Mouse (Mus musculus): ENCODE results near the gene Tnrc6b. TPM values are rescaled to one million over a fixed set of nuclear protein-coding genes. Genes with fewer than 3 reads are reported as not detected.
A peak's percentile ranks its signal among the peaks of the same experiment; 100 is the strongest.
"Not testable (repeated sequence)": the region's sequence is repeated elsewhere in the genome, so short reads cannot be mapped to it uniquely, and the experiment has no call there.

Tnrc6b gene
- polyA plus RNA-seq, 1 experiment from 2014 or later: 9.6 TPM

GRCm38 (mm10) chr15:80920346-80920745 lies 209.2 kb downstream of the Tnrc6b start:
- 95% methylated on average over 3 of the region's 3 CpGs for WGBS (ENCODE audit: insufficient replicate concordance)
- Histone ChIP-seq H3K27me3 (ENCODE audit: insufficient read depth, low read length) (no peaks in the 10 kb centered on the region), H3K4me2 (ENCODE audit: low read depth, low read length) (no peak overlapping the region), H3K9ac (replicated peaks) (no peak overlapping the region), H3K4me1 (ENCODE audit: insufficient read depth) (no peaks in the 10 kb centered on the region), H3K27ac (ENCODE audit: low read depth) (no peak overlapping the region), H3K4me3 (ENCODE audit: low read depth, low read length) (no peak overlapping the region), H3K9me3 (ENCODE audit: low read length) (no peaks in the 10 kb centered on the region), H3K36me3 (replicated peaks; ENCODE audit: insufficient read depth, low read length) (peaks cover 76% of the 10 kb centered on the region)
- TF ChIP-seq CTCF (IDR thresholded peaks at IDR 0.05; ENCODE audit: low read depth) (no peak), EP300 (IDR thresholded peaks at IDR 0.05; ENCODE audit: low read depth) (no peak)
- DNase-seq: no peak
- ATAC-seq: no peak

GRCm38 (mm10) chr15:80921781-80922180 lies 210.7 kb downstream of the Tnrc6b start:
- peaks cover 71% of the 10 kb centered on the region for H3K36me3 ChIP-seq (replicated peaks; ENCODE audit: insufficient read depth, low read length)
- no peak for TF ChIP-seq EP300 (IDR thresholded peaks at IDR 0.05; ENCODE audit: low read depth)
- no peak for TF ChIP-seq CTCF (IDR thresholded peaks at IDR 0.05; ENCODE audit: low read depth)
- no peak overlapping the region for H3K27ac ChIP-seq (ENCODE audit: low read depth)
- DNase-seq (peak; percentile 29), ATAC-seq (no peak)
- H3K4me2 ChIP-seq (ENCODE audit: low read depth, low read length): no peak overlapping the region
- WGBS (ENCODE audit: insufficient replicate concordance): 73% methylated on average over 4 of the region's 4 CpGs
- H3K27me3 ChIP-seq (ENCODE audit: insufficient read depth, low read length): no peaks in the 10 kb centered on the region
- H3K9me3 ChIP-seq (ENCODE audit: low read length): no peaks in the 10 kb centered on the region
- H3K4me3 ChIP-seq (ENCODE audit: low read depth, low read length): no peak overlapping the region
- no peak overlapping the region for H3K9ac ChIP-seq (replicated peaks)
- H3K4me1 ChIP-seq (ENCODE audit: insufficient read depth): no peaks in the 10 kb centered on the region

- Histone ChIP-seq H3K4me1 (ENCODE audit: insufficient read depth) (no peaks in the 10 kb centered on the region), H3K9me3 (ENCODE audit: low read length) (no peaks in the 10 kb centered on the region), H3K4me2 (ENCODE audit: low read depth, low read length) (no peak overlapping the region), H3K27me3 (ENCODE audit: insufficient read depth, low read length) (no peaks in the 10 kb centered on the region), H3K27ac (ENCODE audit: low read depth) (no peak overlapping the region), H3K4me3 (ENCODE audit: low read depth, low read length) (no peak overlapping the region), H3K36me3 (replicated peaks; ENCODE audit: insufficient read depth, low read length) (peaks cover 71% of the 10 kb centered on the region), H3K9ac (replicated peaks) (no peak overlapping the region)
- ATAC-seq (no peak), DNase-seq (no peak)
- WGBS (ENCODE audit: insufficient replicate concordance): 82% methylated on average over 2 of the region's 2 CpGs
- TF ChIP-seq EP300 (IDR thresholded peaks at IDR 0.05; ENCODE audit: low read depth) (no peak), CTCF (IDR thresholded peaks at IDR 0.05; ENCODE audit: low read depth) (no peak)
These were observed 213.1 kb downstream of the Tnrc6b start for GRCm38 (mm10) chr15:80924211-80924610.

- H3K27ac ChIP-seq (ENCODE audit: low read depth): no peak overlapping the region
- H3K4me1 ChIP-seq (ENCODE audit: insufficient read depth): no peaks in the 10 kb centered on the region
- H3K27me3 ChIP-seq (ENCODE audit: insufficient read depth, low read length): no peaks in the 10 kb centered on the region
- H3K4me3 ChIP-seq (ENCODE audit: low read depth, low read length): no peak overlapping the region
- 84% methylated on average over 20 of the region's 20 CpGs for WGBS (ENCODE audit: insufficient replicate concordance)
- no peak overlapping the region for H3K4me2 ChIP-seq (ENCODE audit: low read depth, low read length)
- ATAC-seq (peak; percentile 57; the same call in 1 of the 2 replicates), DNase-seq (no peak)
- no peak overlapping the region for H3K9ac ChIP-seq (replicated peaks)
- H3K36me3 ChIP-seq (replicated peaks; ENCODE audit: insufficient read depth, low read length): peaks cover 71% of the 10 kb centered on the region
- TF ChIP-seq CTCF (IDR thresholded peaks at IDR 0.05; ENCODE audit: low read depth): no peak
- TF ChIP-seq EP300 (IDR thresholded peaks at IDR 0.05; ENCODE audit: low read depth): no peak
- H3K9me3 ChIP-seq (ENCODE audit: low read length): no peaks in the 10 kb centered on the region
These were observed 217.8 kb downstream of the Tnrc6b start for GRCm38 (mm10) chr15:80928811-80929355.

GRCm38 (mm10) chr15:80930048-80930571 lies 219.0 kb downstream of the Tnrc6b start:
- Histone ChIP-seq H3K9me3 (ENCODE audit: low read length) (no peaks in the 10 kb centered on the region), H3K27ac (ENCODE audit: low read depth) (no peak overlapping the region), H3K4me1 (ENCODE audit: insufficient read depth) (no peaks in the 10 kb centered on the region), H3K4me3 (ENCODE audit: low read depth, low read length) (no peak overlapping the region), H3K36me3 (replicated peaks; ENCODE audit: insufficient read depth, low read length) (peaks cover 61% of the 10 kb centered on the region), H3K4me2 (ENCODE audit: low read depth, low read length) (no peak overlapping the region), H3K27me3 (ENCODE audit: insufficient read depth, low read length) (no peaks in the 10 kb centered on the region), H3K9ac (replicated peaks) (no peak overlapping the region)
- TF ChIP-seq CTCF (IDR thresholded peaks at IDR 0.05; ENCODE audit: low read depth): no peak
- TF ChIP-seq EP300 (IDR thresholded peaks at IDR 0.05; ENCODE audit: low read depth): no peak
- 68% methylated on average over 14 of the region's 16 CpGs for WGBS (ENCODE audit: insufficient replicate concordance)
- ATAC-seq: no peak
- no peak for DNase-seq

- ATAC-seq; H3K4me2 ChIP-seq (ENCODE audit: low read depth, low read length); H3K9ac ChIP-seq (replicated peaks); H3K4me3 ChIP-seq (ENCODE audit: low read depth, low read length); H3K27ac ChIP-seq (ENCODE audit: low read depth); H3K9me3 ChIP-seq (ENCODE audit: low read length); H3K4me1 ChIP-seq (ENCODE audit: insufficient read depth); DNase-seq; H3K27me3 ChIP-seq (ENCODE audit: insufficient read depth, low read length): not testable (repeated sequence)
- 93% methylated on average over 23 of the region's 23 CpGs for WGBS (ENCODE audit: insufficient replicate concordance)
- H3K36me3 ChIP-seq (replicated peaks; ENCODE audit: insufficient read depth, low read length): peaks cover 64% of the 10 kb centered on the region
These were observed 219.7 kb downstream of the Tnrc6b start for GRCm38 (mm10) chr15:80930676-80931320.
